Comparison of ENCODE assay signal across 1 mouse cellular context in genomic region chr11:115476630-115477029, GRCm38 (mm10).
TF ChIP-seq lines count a peak whose summit lies in the region.

No protein-coding gene starts in this region.

TF ChIP-seq in CH12.LX, 34 proteins besides CTCF, POLR2A, EP300 and RAD21:
- TF ChIP-seq TBP (conservative IDR thresholded peaks at IDR 0.05; ENCODE audit: low read depth, low read length) (peak; percentile 81; the same call in 1 of the 2 replicates), ELF1 (IDR thresholded peaks at IDR 0.05; ENCODE audit: low read depth, low read length) (peak; percentile 25; the same call in 1 of the 2 replicates), CHD1 (IDR thresholded peaks at IDR 0.05; ENCODE audit: low read depth, low read length) (0 out of 2 replicates have a peak, but pooled peaks have one; percentile 22)
TF ChIP-seq in CH12.LX: peak in this region for 3; not testable (repeated sequence) for 31.
